Mouse (Mus musculus) bone marrow macrophage, adult 2 months (primary cell): Measurements from ENCODE around the gene Klhdc8a. TPM values are rescaled to one million over a fixed set of nuclear protein-coding genes. Genes with fewer than 3 reads are reported as not detected.

Experiments used
- H3K27ac ChIP-seq: 2 replicates; pipeline ENCODE4 v1.5.1; 2012; ENCODE audit warnings: low read depth, low read length; ENCODE audit not compliant: insufficient read depth
- H3K4me1 ChIP-seq: 2 replicates; pipeline ENCODE4 v1.6.1; 2012; ENCODE audit warnings: low read length; ENCODE audit not compliant: control insufficient read depth, insufficient read depth
- H3K4me3 ChIP-seq: 2 replicates; pipeline ENCODE4 v1.5.1; 2012; ENCODE audit warnings: mild to moderate bottlenecking, low read length, moderate library complexity; ENCODE audit not compliant: insufficient read depth
- CTCF ChIP-seq: IDR thresholded peaks from 2 replicates; pipeline ENCODE4 v1.5.1; 2012; ENCODE audit warnings: low read depth, mild to moderate bottlenecking, low read length, moderate library complexity
- POLR2A ChIP-seq: IDR thresholded peaks from 2 replicates; pipeline ENCODE4 v1.6.1; 2012; ENCODE audit warnings: mild to moderate bottlenecking, low read depth, low read length, borderline replicate concordance
- polyA plus RNA-seq: library from polyadenylated mRNA; stranded (reverse); fragments of >200 nt; gene quantifications from 2 replicates; pipeline ENCODE4 v1.2.4, GENCODE M21; 2012; ENCODE audit not compliant: missing spikeins, insufficient read depth, insufficient read length

Gene Klhdc8a
- polyA plus RNA-seq = not detected in 2 replicates

DNA sequence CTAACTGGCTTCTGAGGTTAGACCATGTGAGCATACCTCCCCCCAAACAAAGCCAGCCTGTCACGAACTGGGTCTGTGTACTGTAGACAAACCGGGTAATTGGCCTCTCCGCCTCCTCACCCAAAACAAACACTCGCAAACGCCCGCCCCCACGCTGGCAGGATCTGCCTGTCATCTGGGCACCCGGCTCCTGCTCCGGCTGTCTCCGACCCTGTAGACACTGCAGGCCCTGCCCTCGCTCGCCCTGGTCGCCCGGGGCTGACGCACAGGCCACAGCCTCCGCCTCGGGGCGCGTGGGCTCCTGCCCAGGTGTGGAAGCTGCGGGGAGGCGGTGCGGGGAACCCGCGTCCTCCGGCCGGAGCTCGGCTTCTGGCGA lies at the start of gene Klhdc8a:
Gene Klhdc8a, plus strand, starts transcription at position 202 of the 376 bp plus-strand sequence.
- H3K27ac ChIP-seq = no peak within 1 kb of the TSS
- peak within 1 kb of the TSS; percentile 54 for H3K4me3 ChIP-seq
- H3K4me1 ChIP-seq = 0 out of 2 replicates have a peak, but pooled peaks cover 3% of the 10 kb centered on the region
- TF ChIP-seq POLR2A (no peak), CTCF (no peak)

- H3K4me1 ChIP-seq = no peaks in the 10 kb centered on the region
- TF ChIP-seq POLR2A (no peak), CTCF (no peak)
- H3K4me3 ChIP-seq = no peak overlapping the region
These were observed 44.0 kb upstream of the Klhdc8a start for GRCm38 (mm10) chr1:132254467-132254866.

DNA sequence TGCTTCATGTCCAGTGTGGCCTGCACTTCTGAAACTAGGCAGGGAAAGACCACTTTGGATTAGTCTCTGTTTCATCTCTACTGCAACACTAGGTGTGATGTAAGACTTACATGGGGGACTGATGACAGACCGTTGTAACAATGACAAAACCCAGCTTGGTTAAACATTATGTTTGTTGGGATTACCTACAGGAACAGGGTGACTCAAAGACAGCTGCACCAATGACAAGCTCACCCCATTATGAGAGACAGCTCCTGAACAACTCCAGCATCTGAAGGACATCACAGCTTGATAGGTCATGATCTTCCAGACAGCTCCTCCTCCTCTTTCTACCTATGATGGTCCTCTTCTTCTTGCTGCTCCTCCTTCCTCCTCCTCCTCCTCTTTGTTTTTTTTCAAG lies 38.1 kb upstream of the Klhdc8a start:
- no peak overlapping the region for H3K27ac ChIP-seq

More at GRCm38 (mm10) chr1:132254467-132254866, 44.0 kb upstream of the Klhdc8a start:
- H3K27ac ChIP-seq = no peak overlapping the region

DNA sequence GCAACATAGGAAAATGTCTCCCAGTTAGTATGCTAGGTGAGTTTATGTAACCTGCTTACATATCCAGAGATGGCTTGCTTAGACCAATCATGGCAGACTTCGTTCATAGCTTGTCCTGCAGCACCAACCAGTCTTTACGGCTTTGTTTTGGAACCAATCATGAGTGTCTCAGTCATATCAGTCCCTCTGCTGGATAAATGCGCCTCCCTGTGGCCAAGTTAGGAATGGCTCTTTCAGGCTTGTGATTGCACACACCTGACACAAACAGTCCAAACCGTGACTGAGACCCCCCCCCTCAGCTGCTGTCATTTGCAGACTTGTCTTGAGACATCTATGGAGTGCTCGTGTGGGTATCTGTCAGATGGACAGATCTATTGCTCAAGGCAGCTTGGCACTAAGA lies 37.4 kb upstream of the Klhdc8a start:
- no peak overlapping the region for H3K27ac ChIP-seq
- TF ChIP-seq POLR2A (no peak), CTCF (no peak)
- H3K4me3 ChIP-seq = no peak overlapping the region
- peaks cover 6% of the 10 kb centered on the region for H3K4me1 ChIP-seq

More for the DNA sequence above, 38.1 kb upstream of the Klhdc8a start:
- Histone ChIP-seq H3K4me3 (no peak overlapping the region), H3K4me1 (peaks cover 6% of the 10 kb centered on the region)
- TF ChIP-seq CTCF (no peak), POLR2A (no peak)

- Histone ChIP-seq H3K4me1 (peaks cover 8% of the 10 kb centered on the region), H3K4me3 (no peak overlapping the region), H3K27ac (no peak overlapping the region)
- TF ChIP-seq CTCF = no peak
- TF ChIP-seq POLR2A = no peak
These were observed 34.8 kb upstream of the Klhdc8a start for GRCm38 (mm10) chr1:132263618-132264017.

GRCm38 (mm10) chr1:132264577-132264976 lies 33.8 kb upstream of the Klhdc8a start:
- no peak overlapping the region for H3K4me3 ChIP-seq
- no peak for TF ChIP-seq POLR2A
- TF ChIP-seq CTCF = no peak
- peaks cover 8% of the 10 kb centered on the region for H3K4me1 ChIP-seq

GRCm38 (mm10) chr1:132265211-132265859 lies 33.1 kb upstream of the Klhdc8a start:
- peaks cover 8% of the 10 kb centered on the region for H3K4me1 ChIP-seq
- no peak for TF ChIP-seq CTCF
- TF ChIP-seq POLR2A = no peak
- no peak overlapping the region for H3K27ac ChIP-seq
- H3K4me3 ChIP-seq = no peak overlapping the region

More at GRCm38 (mm10) chr1:132264577-132264976, 33.8 kb upstream of the Klhdc8a start:
- H3K27ac ChIP-seq = no peak overlapping the region

DNA sequence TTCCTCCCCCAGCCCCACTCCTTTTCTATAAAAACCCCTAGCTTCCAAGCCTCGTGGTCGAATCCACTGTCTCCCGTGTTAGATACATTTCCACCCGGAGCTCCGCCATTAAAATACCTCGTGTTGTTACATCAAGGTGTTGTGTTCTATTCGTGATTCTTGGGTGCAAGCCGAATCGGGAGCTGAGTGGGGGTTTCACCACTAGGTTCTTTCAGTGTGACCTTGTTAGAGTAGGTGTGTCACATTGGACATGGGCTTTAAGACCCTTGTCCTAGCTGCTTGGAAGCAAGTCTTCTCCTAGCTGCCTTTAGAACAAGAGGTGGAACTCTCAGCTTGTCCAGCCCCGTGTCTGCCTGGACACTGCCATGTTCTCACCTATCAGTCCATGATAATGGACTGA lies 32.5 kb upstream of the Klhdc8a start:
- Histone ChIP-seq H3K4me1 (peaks cover 8% of the 10 kb centered on the region), H3K27ac (no peak overlapping the region), H3K4me3 (no peak overlapping the region)
- TF ChIP-seq POLR2A (no peak), CTCF (no peak)

- Histone ChIP-seq H3K27ac (no peak overlapping the region), H3K4me1 (peaks cover 8% of the 10 kb centered on the region), H3K4me3 (no peak overlapping the region)
- no peak for TF ChIP-seq CTCF
- TF ChIP-seq POLR2A = no peak
These were observed 31.5 kb upstream of the Klhdc8a start for GRCm38 (mm10) chr1:132266791-132267557.

DNA sequence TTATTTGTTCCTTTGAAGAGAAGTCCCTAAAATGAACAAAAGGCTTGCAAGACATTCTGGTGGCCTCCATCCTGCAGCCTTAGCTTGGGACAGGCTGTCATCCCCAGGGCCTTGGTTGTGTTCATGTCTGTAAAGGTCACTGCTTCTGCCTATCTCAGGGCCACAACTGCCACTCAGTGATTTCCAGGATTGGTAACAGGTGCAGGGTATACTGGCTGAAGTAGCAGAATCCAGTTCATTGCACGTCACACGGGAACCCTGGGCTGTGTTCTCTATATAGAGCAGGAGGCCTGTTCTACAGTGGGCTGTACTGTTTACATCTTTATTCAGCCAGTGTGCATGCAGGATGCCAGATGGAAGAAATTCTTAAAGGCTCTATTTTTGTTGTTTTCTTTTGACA lies 30.5 kb upstream of the Klhdc8a start:
- Histone ChIP-seq H3K4me3 (no peak overlapping the region), H3K27ac (no peak overlapping the region), H3K4me1 (peaks cover 8% of the 10 kb centered on the region)
- TF ChIP-seq POLR2A (no peak), CTCF (no peak)
